Mouse (Mus musculus) brain, embryonic 14.5 days (tissue): ENCODE results near the gene Gsdma.

ENCODE experiments used
- CTCF ChIP-seq: fragments of 200-500 bp; IDR thresholded peaks from 2 replicates; pipeline ENCODE4 v1.5.1; 2012; ENCODE audit warnings: inconsistent platforms, mild to moderate bottlenecking, moderate library complexity, borderline replicate concordance; ENCODE audit not compliant: insufficient read depth, insufficient read length; ENCODE audit errors: extremely low read depth
- POLR2A ChIP-seq: fragments of 200-500 bp; IDR thresholded peaks from 2 replicates; pipeline ENCODE4 v1.6.1; 2012; ENCODE audit warnings: mild to moderate bottlenecking, inconsistent platforms, borderline replicate concordance; ENCODE audit not compliant: poor library complexity, insufficient read depth, insufficient read length, severe bottlenecking; ENCODE audit errors: extremely low read depth

GRCm38 (mm10) chr11:98715946-98716345 is 51.8 kb downstream of the Gsdma start:
- no peak for TF ChIP-seq CTCF
- no peak for TF ChIP-seq POLR2A
